Mouse (Mus musculus) heart, embryonic 12.5 days (tissue): ENCODE results near the gene Reps2. TPM values are rescaled to one million over a fixed set of nuclear protein-coding genes. Genes with fewer than 3 reads are reported as not detected.
A peak's percentile ranks its signal among the peaks of the same experiment; 100 is the strongest.

Source experiments
- ATAC-seq: fragments of 200-750 bp; cut with Nextera tagmentation; 2 replicates; pipeline ENCODE4 v1.8.0; 2017; ENCODE audit warnings: moderate TSS enrichment, moderate library complexity; ENCODE audit not compliant: insufficient number of reproducible peaks, low FRiP score
- H3K27ac ChIP-seq: fragments of 300-500 bp; sonication (generic); 2 replicates; pipeline ENCODE4 v1.5.1; 2016; ENCODE audit warnings: mild to moderate bottlenecking, moderate library complexity; ENCODE audit not compliant: poor library complexity, severe bottlenecking
- H3K27me3 ChIP-seq: fragments of 300-500 bp; sonication (generic); replicated peaks from 2 replicates; pipeline ENCODE4 v1.6.1; 2016; ENCODE audit warnings: mild to moderate bottlenecking, moderate library complexity
- H3K36me3 ChIP-seq: fragments of 300-500 bp; sonication (generic); 2 replicates; pipeline ENCODE4 v1.6.1; 2016; ENCODE audit warnings: mild to moderate bottlenecking, moderate library complexity
- H3K4me1 ChIP-seq: fragments of 300-500 bp; sonication (generic); replicated peaks from 2 replicates; pipeline ENCODE4 v1.6.1; 2016; ENCODE audit warnings: mild to moderate bottlenecking
- H3K4me2 ChIP-seq: fragments of 300-500 bp; sonication (generic); 2 replicates; pipeline ENCODE4 v1.6.1; 2016; ENCODE audit warnings: mild to moderate bottlenecking, moderate library complexity
- H3K4me3 ChIP-seq: fragments of 300-500 bp; sonication (generic); 2 replicates; pipeline ENCODE4 v1.5.1; 2016; ENCODE audit warnings: mild to moderate bottlenecking
- H3K9ac ChIP-seq: fragments of 300-500 bp; sonication (generic); 2 replicates; pipeline ENCODE4 v1.6.1; 2016; ENCODE audit warnings: mild to moderate bottlenecking, moderate library complexity
- H3K9me3 ChIP-seq: fragments of 300-500 bp; sonication (generic); replicated peaks from 2 replicates; pipeline ENCODE4 v1.6.1; 2016; ENCODE audit warnings: mild to moderate bottlenecking, moderate library complexity
- WGBS: fragments of 180-500 bp; shearing (Covaris S2); methylation state at CpG from one replicate; pipeline ENCODE4 v1.1.7; 2016; 5-methylcytosine and 5-hydroxymethylcytosine counted together
- polyA plus RNA-seq: library from polyadenylated mRNA; unstranded; fragments of >200 nt; fragmentation: Nextera tagmentation; extraction: Ambion mirVana; gene quantifications from 2 replicates; pipeline ENCODE4 v1.2.1, GENCODE M21; 2016

Gene Reps2
- polyA plus RNA-seq, 1 experiment from 2014 or later: 0.52 TPM

GRCm38 (mm10) chrX:162642402-162643090 lies 903 bp downstream of the Reps2 start:
- Histone ChIP-seq H3K36me3 (no peaks in the 10 kb centered on the region), H3K4me3 (peak overlapping the region; percentile 67), H3K27me3 (peaks cover 8% of the 10 kb centered on the region), H3K9ac (no peak overlapping the region), H3K4me1 (no peaks in the 10 kb centered on the region), H3K4me2 (peak overlapping the region; percentile 92), H3K27ac (no peak overlapping the region), H3K9me3 (no peaks in the 10 kb centered on the region)
- no peak for ATAC-seq
- WGBS: 56% methylated on average over 9 of the region's 11 CpGs

DNA sequence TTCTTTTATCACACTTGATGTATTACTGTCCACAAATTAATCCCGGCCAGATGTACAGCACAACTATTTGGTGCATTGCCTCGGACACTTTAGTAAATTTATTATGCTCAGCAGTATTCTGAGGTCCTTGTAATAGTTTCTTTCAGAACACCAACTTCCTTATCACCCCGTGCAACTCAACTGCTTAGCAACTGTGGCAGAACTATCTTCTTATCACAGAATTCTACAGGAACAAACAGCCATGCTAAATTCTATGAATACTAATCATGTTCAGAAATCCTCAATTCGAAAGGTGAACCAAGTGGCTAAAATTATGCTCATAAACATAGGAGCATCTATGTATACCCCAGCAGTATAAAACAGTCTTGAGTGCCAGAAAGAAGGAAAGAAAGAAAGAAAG lies 1.7 kb downstream of the Reps2 start:
- peaks cover 4% of the 10 kb centered on the region for H3K27me3 ChIP-seq
- no peak overlapping the region for H3K4me3 ChIP-seq
- H3K27ac ChIP-seq: no peak overlapping the region
- 65% methylated on average over 4 of the region's 4 CpGs for WGBS
- no peaks in the 10 kb centered on the region for H3K36me3 ChIP-seq
- H3K4me1 ChIP-seq: no peaks in the 10 kb centered on the region
- H3K9ac ChIP-seq: no peak overlapping the region
- no peaks in the 10 kb centered on the region for H3K9me3 ChIP-seq
- ATAC-seq: no peak
- no peak overlapping the region for H3K4me2 ChIP-seq

- Histone ChIP-seq H3K4me2 (no peak overlapping the region), H3K9ac (no peak overlapping the region), H3K27ac (no peak overlapping the region), H3K9me3 (no peaks in the 10 kb centered on the region), H3K27me3 (no peaks in the 10 kb centered on the region), H3K4me3 (no peak overlapping the region), H3K4me1 (no peaks in the 10 kb centered on the region), H3K36me3 (no peaks in the 10 kb centered on the region)
- ATAC-seq: no peak
- WGBS: 22% methylated on average over 2 of the region's 2 CpGs
Observed at GRCm38 (mm10) chrX:162635159-162635558, 8.3 kb downstream of the Reps2 start.

DNA sequence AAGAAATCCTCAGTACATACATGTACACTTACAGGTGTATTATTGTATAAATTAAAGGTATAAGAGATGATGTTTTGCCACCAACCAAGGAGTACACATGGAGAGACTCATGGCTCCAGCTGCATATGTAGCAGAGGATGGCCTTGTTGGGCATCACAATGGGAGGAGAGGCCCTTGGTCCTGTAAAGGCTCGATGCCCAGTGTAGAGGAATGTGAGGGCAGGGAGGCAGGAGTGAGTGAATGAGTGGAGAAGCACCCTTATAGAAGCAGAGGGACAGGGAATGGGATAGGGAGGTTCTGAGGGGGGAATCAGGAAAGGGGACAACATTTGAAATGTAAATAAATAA lies 21.4 kb downstream of the Reps2 start:
- Histone ChIP-seq H3K9me3 (no peaks in the 10 kb centered on the region), H3K36me3 (no peaks in the 10 kb centered on the region), H3K4me1 (no peaks in the 10 kb centered on the region), H3K27ac (no peak overlapping the region), H3K4me3 (no peak overlapping the region), H3K9ac (no peak overlapping the region), H3K27me3 (no peaks in the 10 kb centered on the region), H3K4me2 (no peak overlapping the region)
- ATAC-seq: no peak
- 79% methylated on average over 1 of the region's 1 CpGs for WGBS

GRCm38 (mm10) chrX:162621194-162622090 lies 22.0 kb downstream of the Reps2 start:
- H3K27me3 ChIP-seq: no peaks in the 10 kb centered on the region
- WGBS: 69% methylated on average over 5 of the region's 5 CpGs
- H3K36me3 ChIP-seq: no peaks in the 10 kb centered on the region
- H3K4me2 ChIP-seq: no peak overlapping the region
- no peak overlapping the region for H3K4me3 ChIP-seq
- ATAC-seq: no peak
- no peak overlapping the region for H3K27ac ChIP-seq
- no peaks in the 10 kb centered on the region for H3K9me3 ChIP-seq
- no peaks in the 10 kb centered on the region for H3K4me1 ChIP-seq
- H3K9ac ChIP-seq: no peak overlapping the region

GRCm38 (mm10) chrX:162619705-162620104 lies 23.7 kb downstream of the Reps2 start:
- Histone ChIP-seq H3K4me1 (no peaks in the 10 kb centered on the region), H3K9ac (no peak overlapping the region), H3K9me3 (no peaks in the 10 kb centered on the region), H3K27me3 (no peaks in the 10 kb centered on the region), H3K27ac (no peak overlapping the region), H3K4me3 (no peak overlapping the region), H3K4me2 (no peak overlapping the region), H3K36me3 (no peaks in the 10 kb centered on the region)
- ATAC-seq: no peak
- 63% methylated on average over 2 of the region's 2 CpGs for WGBS

DNA sequence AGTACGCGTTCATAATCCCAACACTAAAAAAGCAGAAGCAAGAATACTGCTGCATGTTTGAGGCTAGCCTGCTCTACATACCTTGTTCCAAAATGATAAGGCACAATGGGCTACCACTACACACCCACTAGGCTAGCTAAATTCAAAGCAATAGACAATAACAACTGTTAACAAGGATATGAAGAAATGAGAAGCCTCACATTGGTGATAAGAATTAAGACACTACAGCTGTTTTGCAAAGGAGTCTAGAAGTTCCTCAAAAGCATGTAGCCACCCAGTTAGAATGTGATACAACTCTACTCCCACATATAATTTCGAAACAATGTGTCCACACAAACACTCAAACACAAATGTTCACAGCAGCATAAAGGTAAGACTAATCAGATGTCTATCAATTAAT lies 24.9 kb downstream of the Reps2 start:
- Histone ChIP-seq H3K4me2 (no peak overlapping the region), H3K9ac (no peak overlapping the region), H3K27me3 (no peaks in the 10 kb centered on the region), H3K4me1 (no peaks in the 10 kb centered on the region), H3K36me3 (no peaks in the 10 kb centered on the region), H3K27ac (no peak overlapping the region), H3K9me3 (no peaks in the 10 kb centered on the region), H3K4me3 (no peak overlapping the region)
- no peak for ATAC-seq
- WGBS: 88% methylated on average over 3 of the region's 3 CpGs

GRCm38 (mm10) chrX:162606113-162606512 lies 37.3 kb downstream of the Reps2 start:
- no peaks in the 10 kb centered on the region for H3K27me3 ChIP-seq
- H3K9me3 ChIP-seq: no peaks in the 10 kb centered on the region
- 68% methylated on average over 2 of the region's 2 CpGs for WGBS
- no peak overlapping the region for H3K4me3 ChIP-seq
- H3K4me2 ChIP-seq: no peak overlapping the region
- H3K9ac ChIP-seq: no peak overlapping the region
- no peak for ATAC-seq
- H3K4me1 ChIP-seq: no peaks in the 10 kb centered on the region
- H3K36me3 ChIP-seq: no peaks in the 10 kb centered on the region
- H3K27ac ChIP-seq: no peak overlapping the region

DNA sequence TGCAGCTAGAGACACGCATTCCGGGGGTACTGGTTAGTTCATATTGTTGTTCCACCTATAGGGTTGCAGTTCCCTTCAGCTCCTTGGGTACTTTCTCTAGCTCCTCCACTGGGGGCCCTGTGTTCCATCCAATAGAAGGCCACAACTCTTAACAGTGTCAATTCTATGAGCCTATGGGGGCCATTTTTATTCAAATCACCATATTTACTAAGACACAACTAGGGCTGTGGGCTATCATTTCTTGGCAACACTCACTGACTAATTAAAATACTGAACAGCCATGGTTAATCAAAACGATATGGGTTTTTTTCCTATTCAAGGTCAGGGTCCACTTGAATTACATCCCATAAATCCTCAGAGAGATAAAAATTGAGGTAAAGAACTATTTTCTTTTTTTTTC lies 43.8 kb downstream of the Reps2 start:
- no peaks in the 10 kb centered on the region for H3K9me3 ChIP-seq
- 93% methylated on average over 3 of the region's 3 CpGs for WGBS
- H3K27ac ChIP-seq: no peak overlapping the region
- H3K36me3 ChIP-seq: no peaks in the 10 kb centered on the region
- H3K4me3 ChIP-seq: no peak overlapping the region
- ATAC-seq: no peak
- no peaks in the 10 kb centered on the region for H3K4me1 ChIP-seq
- H3K27me3 ChIP-seq: no peaks in the 10 kb centered on the region
- H3K4me2 ChIP-seq: no peak overlapping the region
- no peak overlapping the region for H3K9ac ChIP-seq

- Histone ChIP-seq H3K9ac (no peak overlapping the region), H3K4me1 (no peaks in the 10 kb centered on the region), H3K36me3 (no peaks in the 10 kb centered on the region), H3K27me3 (no peaks in the 10 kb centered on the region), H3K4me2 (no peak overlapping the region), H3K27ac (no peak overlapping the region), H3K4me3 (no peak overlapping the region), H3K9me3 (no peaks in the 10 kb centered on the region)
- 68% methylated on average over 8 of the region's 8 CpGs for WGBS
- no peak for ATAC-seq
Observed at GRCm38 (mm10) chrX:162591005-162591801, 52.2 kb downstream of the Reps2 start.

DNA sequence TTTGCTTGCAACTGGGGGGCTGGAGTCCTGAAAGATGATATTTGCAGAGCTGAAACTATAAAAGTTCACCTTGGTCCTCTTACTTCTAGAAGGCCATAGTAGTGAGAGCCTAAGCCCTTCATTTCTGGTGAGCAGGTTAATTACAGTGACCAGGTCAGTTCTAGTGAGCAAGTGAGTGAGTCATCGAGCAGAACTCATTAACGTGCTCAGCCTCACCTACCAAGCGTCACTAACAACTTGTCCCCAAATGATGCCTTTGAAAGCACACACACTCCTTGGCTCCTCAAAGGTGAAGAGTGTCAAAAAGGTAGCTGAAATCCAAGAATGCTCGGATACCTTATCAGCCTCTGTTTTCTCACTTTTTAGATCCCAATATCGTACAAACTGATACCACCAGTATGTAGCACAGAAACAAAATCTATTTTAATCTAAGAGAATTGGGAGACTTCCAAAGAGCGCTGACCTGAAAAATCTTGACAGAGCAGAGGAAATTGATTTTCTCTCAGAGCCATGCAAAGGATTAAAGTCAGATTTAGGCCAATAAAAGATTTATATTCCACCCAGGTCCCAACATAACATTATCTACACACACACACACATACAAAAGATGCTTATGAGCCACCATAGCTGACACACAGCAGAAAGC lies 53.2 kb downstream of the Reps2 start:
- Histone ChIP-seq H3K27me3 (no peaks in the 10 kb centered on the region), H3K36me3 (no peaks in the 10 kb centered on the region), H3K27ac (no peak overlapping the region), H3K4me2 (no peak overlapping the region), H3K4me1 (no peaks in the 10 kb centered on the region), H3K9ac (no peak overlapping the region), H3K4me3 (no peak overlapping the region), H3K9me3 (no peaks in the 10 kb centered on the region)
- 77% methylated on average over 6 of the region's 6 CpGs for whole genome bisulfite sequencing
- no peak for ATAC-seq
